Mouse (Mus musculus) neural tube, embryonic 14.5 days (tissue): ENCODE results near the gene Ccr1. TPM values are rescaled to one million over a fixed set of nuclear protein-coding genes. Genes with fewer than 3 reads are reported as not detected.
"Not testable (repeated sequence)": the region's sequence is repeated elsewhere in the genome, so short reads cannot be mapped to it uniquely, and the experiment has no call there.

ENCODE experiments used
- ATAC-seq: fragments of 200-750 bp; cut with Nextera tagmentation; 2 replicates; pipeline ENCODE4 v1.8.0; 2017; ENCODE audit warnings: low read depth, mild to moderate bottlenecking, moderate TSS enrichment, moderate library complexity
- H3K27ac ChIP-seq: fragments of 300-500 bp; sonication (generic); 2 replicates; pipeline ENCODE4 v1.5.1; 2014; ENCODE audit warnings: low read depth, mild to moderate bottlenecking, control low read depth, low read length, moderate library complexity, mixed read lengths
- H3K27me3 ChIP-seq: fragments of 300-500 bp; sonication (generic); 2 replicates; pipeline ENCODE4 v1.6.1; 2014; ENCODE audit warnings: low read length; ENCODE audit not compliant: control insufficient read depth, insufficient read depth
- H3K36me3 ChIP-seq: fragments of 300-500 bp; sonication (generic); 2 replicates; pipeline ENCODE4 v1.6.1; 2014; ENCODE audit warnings: low read length, mixed read lengths; ENCODE audit not compliant: control insufficient read depth, insufficient read depth
- H3K4me1 ChIP-seq: fragments of 300-500 bp; sonication (generic); 2 replicates; pipeline ENCODE4 v1.6.1; 2014; ENCODE audit warnings: low read length; ENCODE audit not compliant: control insufficient read depth, insufficient read depth
- H3K4me2 ChIP-seq: fragments of 300-500 bp; sonication (generic); 2 replicates; pipeline ENCODE4 v1.6.1; 2014; ENCODE audit warnings: mild to moderate bottlenecking, low read depth, low read length, control low read depth
- H3K4me3 ChIP-seq: fragments of 300-500 bp; sonication (generic); 2 replicates; pipeline ENCODE4 v1.5.1; 2014; ENCODE audit warnings: low read depth, low read length, control low read depth, mixed read lengths
- H3K9ac ChIP-seq: fragments of 300-500 bp; sonication (generic); replicated peaks from 2 replicates; pipeline ENCODE4 v1.6.1; 2014; ENCODE audit warnings: low read depth, mild to moderate bottlenecking, control low read depth, low read length, mixed read lengths
- H3K9me3 ChIP-seq: fragments of 300-500 bp; sonication (generic); 2 replicates; pipeline ENCODE4 v1.6.1; 2016; ENCODE audit warnings: low read length; ENCODE audit not compliant: control insufficient read depth
- WGBS: fragments of 180-500 bp; shearing (Covaris S2); extraction: QIAGEN DNeasy Blood & Tissue Kit; methylation state at CpG from one replicate; pipeline ENCODE4 v1.1.7; 2014; 5-methylcytosine and 5-hydroxymethylcytosine counted together
- polyA plus RNA-seq: library from polyadenylated mRNA; unstranded; fragments of >200 nt; fragmentation: Nextera tagmentation; extraction: Ambion mirVana; gene quantifications from 2 replicates; pipeline ENCODE4 v1.2.1, GENCODE M21; 2014

The Ccr1 gene
- polyA plus RNA-seq, 1 experiment from 2014 or later, result 0.12 TPM

GRCm38 (mm10) chr9:123925101-123925946 is 43.2 kb downstream of the Ccr1 start:
- ATAC-seq, result peak; percentile 88
- 4% methylated on average over 36 of the region's 44 CpGs for WGBS
- Histone ChIP-seq H3K27ac (peak overlapping the region; percentile 96), H3K4me2 (peak overlapping the region; percentile 67), H3K27me3 (no peaks in the 10 kb centered on the region), H3K9ac (peak overlapping the region; percentile 69), H3K9me3 (no peaks in the 10 kb centered on the region), H3K36me3 (no peaks in the 10 kb centered on the region), H3K4me3 (peak overlapping the region; percentile 49), H3K4me1 (0 out of 2 replicates have a peak, but pooled peaks cover 2% of the 10 kb centered on the region)

GRCm38 (mm10) chr9:123924589-123925066 is 43.9 kb downstream of the Ccr1 start:
- no peaks in the 10 kb centered on the region for H3K27me3 ChIP-seq
- H3K4me1 ChIP-seq, result 0 out of 2 replicates have a peak, but pooled peaks cover 2% of the 10 kb centered on the region
- under 1% methylated on average over 30 of the region's 49 CpGs for WGBS
- peak overlapping the region; percentile 69 for H3K9ac ChIP-seq
- peak; percentile 90 for ATAC-seq
- peak overlapping the region; percentile 49 for H3K4me3 ChIP-seq
- H3K4me2 ChIP-seq, result peak overlapping the region; percentile 67
- no peaks in the 10 kb centered on the region for H3K36me3 ChIP-seq
- no peaks in the 10 kb centered on the region for H3K9me3 ChIP-seq
- H3K27ac ChIP-seq, result peak overlapping the region; percentile 96

GRCm38 (mm10) chr9:123924035-123924434 is 44.5 kb downstream of the Ccr1 start:
- not testable (repeated sequence) for H3K4me1 ChIP-seq, H3K36me3 ChIP-seq, H3K27me3 ChIP-seq, H3K9me3 ChIP-seq
- ATAC-seq, result peak; percentile 65
- peak overlapping the region; percentile 96 for H3K27ac ChIP-seq
- peak overlapping the region; percentile 49 for H3K4me3 ChIP-seq
- peak overlapping the region; percentile 67 for H3K4me2 ChIP-seq
- H3K9ac ChIP-seq, result peak overlapping the region; percentile 69; the same call in 1 of the 2 replicates
- WGBS, result under 1% methylated on average over 11 of the region's 11 CpGs

- Histone ChIP-seq H3K4me1 (0 out of 2 replicates have a peak, but pooled peaks cover 2% of the 10 kb centered on the region), H3K27ac (peak overlapping the region; percentile 60), H3K27me3 (no peaks in the 10 kb centered on the region), H3K9me3 (no peaks in the 10 kb centered on the region), H3K4me2 (peak overlapping the region; percentile 67), H3K4me3 (peak overlapping the region; percentile 49), H3K36me3 (no peaks in the 10 kb centered on the region), H3K9ac (peak overlapping the region; percentile 54)
- ATAC-seq, result peak; percentile 10
- under 1% methylated on average over 51 of the region's 53 CpGs for WGBS
Observed at GRCm38 (mm10) chr9:123923146-123923991, 45.1 kb downstream of the Ccr1 start.

Other genes starting within 250 kb of the Ccr1 start
- gene Cxcr6, start 162.2 kb downstream of the Ccr1 start, polyA plus RNA-seq, result 0.17 and 0.18 TPM in 2 replicates
- gene Fyco1, start 116.8 kb downstream of the Ccr1 start, polyA plus RNA-seq, result 11.2 and 13.5 TPM in 2 replicates
- 0.04 and 0.09 TPM in 2 replicates for gene Xcr1, start 106.7 kb downstream of the Ccr1 start, polyA plus RNA-seq
- not detected in 2 replicates for gene Ccr1l1, start 9.7 kb upstream of the Ccr1 start, polyA plus RNA-seq
- not detected in 2 replicates for gene Ccr3, start 53.3 kb upstream of the Ccr1 start, polyA plus RNA-seq
- gene Ccr2, start 133.3 kb upstream of the Ccr1 start, polyA plus RNA-seq, result 0.35 TPM in 1 of 2 replicates, not detected in the other
- gene Ccr5, start 152.9 kb upstream of the Ccr1 start, polyA plus RNA-seq, result 0.45 and 0.46 TPM in 2 replicates